Mouse (Mus musculus): Measurements from ENCODE around the gene Phf2.

The Phf2 gene

GRCm38 (mm10) chr13:48870771-48871731, at the start of gene Phf2:
Gene Phf2 (minus strand): TSS chr13:48871119.
- DNase-seq (ENCODE audit: low spot score) = peak; percentile 49

GRCm38 (mm10) chr13:48919756-48920415, 49.0 kb upstream of the Phf2 start:
- no peak for DNase-seq (ENCODE audit: low spot score)

GRCm38 (mm10) chr13:48917113-48917599, 46.2 kb upstream of the Phf2 start:
- no peak for DNase-seq (ENCODE audit: low spot score)

- no peak for DNase-seq (ENCODE audit: low spot score)
Measured at GRCm38 (mm10) chr13:48913680-48914079, 42.8 kb upstream of the Phf2 start.

- no peak for DNase-seq (ENCODE audit: low spot score)
Measured at GRCm38 (mm10) chr13:48913141-48913540, 42.2 kb upstream of the Phf2 start.

GRCm38 (mm10) chr13:48911426-48911825, 40.5 kb upstream of the Phf2 start:
- no peak for DNase-seq (ENCODE audit: low spot score)

- no peak for DNase-seq (ENCODE audit: low spot score)
Measured at GRCm38 (mm10) chr13:48905458-48905857, 34.5 kb upstream of the Phf2 start.

GRCm38 (mm10) chr13:48895376-48895775, 24.5 kb upstream of the Phf2 start:
- no peak for DNase-seq (ENCODE audit: low spot score)

- DNase-seq (ENCODE audit: low spot score) = no peak
Measured at GRCm38 (mm10) chr13:48890260-48890960, 19.5 kb upstream of the Phf2 start.

- DNase-seq (ENCODE audit: low spot score) = peak; percentile 100
Measured at GRCm38 (mm10) chr13:48878534-48878933, 7.6 kb upstream of the Phf2 start.

GRCm38 (mm10) chr13:48877805-48878204, 6.9 kb upstream of the Phf2 start:
- no peak for DNase-seq (ENCODE audit: low spot score)

GRCm38 (mm10) chr13:48872726-48873125, 1.8 kb upstream of the Phf2 start:
- no peak for DNase-seq (ENCODE audit: low spot score)

GRCm38 (mm10) chr13:48871887-48872606, 1.1 kb upstream of the Phf2 start:
- no peak for DNase-seq (ENCODE audit: low spot score)

GRCm38 (mm10) chr13:48869950-48870770, 759 bp downstream of the Phf2 start:
- DNase-seq (ENCODE audit: low spot score) = peak; percentile 39

- peak; percentile 32 for DNase-seq (ENCODE audit: low spot score)
Measured at GRCm38 (mm10) chr13:48869600-48869949, 1.3 kb downstream of the Phf2 start.

GRCm38 (mm10) chr13:48869088-48869487, 1.8 kb downstream of the Phf2 start:
- DNase-seq (ENCODE audit: low spot score) = no peak

- DNase-seq (ENCODE audit: low spot score) = no peak
Measured at GRCm38 (mm10) chr13:48864673-48865356, 6.1 kb downstream of the Phf2 start.

GRCm38 (mm10) chr13:48863556-48863955, 7.4 kb downstream of the Phf2 start:
- no peak for DNase-seq (ENCODE audit: low spot score)

- DNase-seq (ENCODE audit: low spot score) = no peak
Measured at GRCm38 (mm10) chr13:48861913-48862312, 9.0 kb downstream of the Phf2 start.

GRCm38 (mm10) chr13:48858779-48859178, 12.1 kb downstream of the Phf2 start:
- no peak for DNase-seq (ENCODE audit: low spot score)

Data from embryo, embryonic 10 days (tissue).